Mouse (Mus musculus) MEL (cell line): ENCODE data around the gene Rnf144b.

ENCODE experiments used
- CTCF ChIP-seq, 3 experiments: IDR thresholded peaks in 2 of 3; conservative IDR thresholded peaks in 1 of 3; 2 replicates each; pipeline ENCODE4 v1.5.1; 2011 to 2012; ENCODE audit warnings: low read length in 3 of 3, low read depth in 2 of 3, mild to moderate bottlenecking in 2 of 3, improper control_type of control experiment in 1 of 3, inconsistent platforms in 1 of 3, mixed read lengths in 1 of 3, moderate library complexity in 1 of 3; ENCODE audit not compliant: control insufficient read depth in 1 of 3, insufficient read depth in 1 of 3, poor library complexity in 1 of 3, severe bottlenecking in 1 of 3
- EP300 ChIP-seq, 2 experiments: IDR thresholded peaks; 2 replicates each; pipeline ENCODE4 v1.6.1; 2011; ENCODE audit warnings: improper control_type of control experiment in 2 of 2, low read length in 2 of 2, low read depth in 1 of 2, mild to moderate bottlenecking in 1 of 2
- JUND ChIP-seq: IDR thresholded peaks from 2 replicates; pipeline ENCODE4 v1.6.1; 2011; ENCODE audit warnings: low read depth, mild to moderate bottlenecking, improper control_type of control experiment, low read length
- MAZ ChIP-seq: IDR thresholded peaks from 2 replicates; pipeline ENCODE4 v1.6.1; 2012; ENCODE audit warnings: low read depth, mild to moderate bottlenecking, inconsistent platforms, low read length, improper control_type of control experiment
- POLR2A ChIP-seq, 2 experiments: IDR thresholded peaks; 2 replicates each; pipeline ENCODE4 v1.6.1; 2011 to 2012; ENCODE audit warnings: low read length in 2 of 2, mild to moderate bottlenecking in 2 of 2, control low read depth in 1 of 2, improper control_type of control experiment in 1 of 2, low read depth in 1 of 2, moderate library complexity in 1 of 2; ENCODE audit not compliant: control insufficient read depth in 1 of 2, insufficient read depth in 1 of 2, poor library complexity in 1 of 2
- TBP ChIP-seq: IDR thresholded peaks from 2 replicates; pipeline ENCODE4 v1.8.0; 2011; ENCODE audit warnings: low read depth, low read length, improper control_type of control experiment
- USF1 ChIP-seq: IDR thresholded peaks from 2 replicates; pipeline ENCODE4 v1.6.1; 2014; ENCODE audit warnings: low read depth, mild to moderate bottlenecking, inconsistent platforms, low read length, improper control_type of control experiment, moderate library complexity

DNA sequence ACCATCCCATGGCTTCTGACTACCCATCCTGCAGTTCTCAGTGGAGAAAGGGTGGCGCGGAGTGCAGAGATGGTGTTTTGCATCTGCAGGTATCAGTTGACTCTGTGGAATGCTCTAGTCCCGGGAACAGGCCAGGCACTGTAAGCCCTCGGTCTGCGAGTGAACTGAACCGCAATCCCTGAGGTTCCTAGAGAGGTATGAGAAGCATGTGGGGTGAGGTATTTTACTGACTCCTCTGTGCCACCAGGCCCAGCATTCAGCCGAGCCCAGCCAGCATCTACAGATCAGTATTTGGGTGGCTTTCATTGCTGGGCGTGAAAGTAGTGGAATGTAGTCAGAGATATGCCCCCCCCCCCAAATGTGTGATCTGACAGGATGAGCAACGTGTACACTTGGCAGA, 23.5 kb downstream of the Rnf144b start:
- TF ChIP-seq TBP (no peak), USF1 (no peak), JUND (no peak), POLR2A (IDR thresholded peaks at IDR 0.05; ENCODE audit: control insufficient read depth in 1 of 2, insufficient read depth in 1 of 2, low read depth in 1 of 2, low read length in 2 of 2, poor library complexity in 1 of 2) (no peak), CTCF (IDR thresholded peaks at IDR 0.05 in 2 of 3, conservative IDR thresholded peaks at IDR 0.05 in 1 of 3; ENCODE audit: control insufficient read depth in 1 of 3, insufficient read depth in 1 of 3, low read depth in 2 of 3, low read length in 3 of 3, poor library complexity in 1 of 3, severe bottlenecking in 1 of 3) (no peak), EP300 (IDR thresholded peaks at IDR 0.05; ENCODE audit: low read depth in 1 of 2, low read length in 2 of 2) (no peak), MAZ (no peak)
